Mouse (Mus musculus): ENCODE measurements around the gene Gm45713.

The Gm45713 gene

DNA sequence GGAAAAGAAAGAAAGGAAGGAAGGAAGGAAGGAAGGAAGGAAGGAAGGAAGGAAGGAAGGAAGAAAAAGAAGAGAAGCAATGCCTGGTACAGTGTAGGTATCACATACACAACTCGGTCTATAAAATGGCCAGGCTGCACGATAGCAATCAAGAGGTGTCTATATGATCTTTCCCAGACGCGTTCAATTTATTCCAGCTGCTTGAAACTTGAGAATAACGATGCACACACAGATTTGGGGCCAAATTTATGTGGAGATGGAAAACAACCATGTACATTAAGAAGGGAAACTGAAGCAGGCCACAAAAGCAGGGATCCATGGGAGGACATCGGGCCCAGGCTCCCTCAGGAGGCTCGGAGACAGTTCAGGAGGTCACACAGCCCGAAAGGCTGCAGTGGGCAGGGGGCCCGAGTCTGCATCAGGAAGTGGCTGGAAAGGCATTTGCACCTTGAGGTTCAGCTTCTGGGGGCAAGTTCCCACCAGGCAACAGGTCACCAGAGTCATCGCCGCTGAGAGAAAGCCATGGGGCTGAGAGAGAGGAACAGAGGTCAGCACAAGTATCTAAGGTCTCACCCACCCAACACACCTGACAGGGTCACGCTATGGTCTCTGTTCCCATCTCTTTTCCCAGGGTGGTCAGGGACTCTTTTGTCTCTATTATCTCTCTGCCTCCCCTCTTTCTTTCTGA, 43.1 kb downstream of the Gm45713 start:
- no peak for DNase-seq

- no peak for DNase-seq
Measured at GRCm38 (mm10) chr7:45092048-45092447, 44.0 kb downstream of the Gm45713 start, which contains the start of gene Rcn3. Rcn3 (minus strand) TSS chr7:45092221.

- DNase-seq = no peak
Measured at GRCm38 (mm10) chr7:45091001-45091990, 44.7 kb downstream of the Gm45713 start.

- no peak for DNase-seq
Measured at GRCm38 (mm10) chr7:45090251-45090977, 45.6 kb downstream of the Gm45713 start.

DNA sequence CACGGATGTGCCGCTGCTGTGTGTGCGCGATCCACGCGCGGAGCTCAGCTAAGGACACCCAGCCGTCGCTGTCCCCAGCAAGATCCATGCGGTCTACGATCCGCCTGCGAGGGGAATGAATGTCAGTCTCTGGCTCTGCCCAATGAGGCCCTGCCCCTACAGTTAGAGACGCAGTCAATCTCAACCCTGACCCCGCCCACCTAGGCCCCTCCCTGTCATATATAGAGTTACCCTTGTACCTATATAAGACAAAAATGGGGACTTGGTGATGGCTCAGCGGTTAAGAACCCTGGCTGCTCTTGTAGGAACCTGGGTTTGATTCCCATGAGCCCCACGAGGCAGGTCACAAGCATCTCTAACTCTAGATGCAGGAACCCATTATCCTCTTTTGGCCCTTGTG, 47.4 kb downstream of the Gm45713 start:
- no peak for DNase-seq

GRCm38 (mm10) chr7:45086084-45086483, 49.9 kb downstream of the Gm45713 start:
- no peak for DNase-seq

GRCm38 (mm10) chr7:45083300-45083890, 52.6 kb downstream of the Gm45713 start:
- DNase-seq = no peak

DNA sequence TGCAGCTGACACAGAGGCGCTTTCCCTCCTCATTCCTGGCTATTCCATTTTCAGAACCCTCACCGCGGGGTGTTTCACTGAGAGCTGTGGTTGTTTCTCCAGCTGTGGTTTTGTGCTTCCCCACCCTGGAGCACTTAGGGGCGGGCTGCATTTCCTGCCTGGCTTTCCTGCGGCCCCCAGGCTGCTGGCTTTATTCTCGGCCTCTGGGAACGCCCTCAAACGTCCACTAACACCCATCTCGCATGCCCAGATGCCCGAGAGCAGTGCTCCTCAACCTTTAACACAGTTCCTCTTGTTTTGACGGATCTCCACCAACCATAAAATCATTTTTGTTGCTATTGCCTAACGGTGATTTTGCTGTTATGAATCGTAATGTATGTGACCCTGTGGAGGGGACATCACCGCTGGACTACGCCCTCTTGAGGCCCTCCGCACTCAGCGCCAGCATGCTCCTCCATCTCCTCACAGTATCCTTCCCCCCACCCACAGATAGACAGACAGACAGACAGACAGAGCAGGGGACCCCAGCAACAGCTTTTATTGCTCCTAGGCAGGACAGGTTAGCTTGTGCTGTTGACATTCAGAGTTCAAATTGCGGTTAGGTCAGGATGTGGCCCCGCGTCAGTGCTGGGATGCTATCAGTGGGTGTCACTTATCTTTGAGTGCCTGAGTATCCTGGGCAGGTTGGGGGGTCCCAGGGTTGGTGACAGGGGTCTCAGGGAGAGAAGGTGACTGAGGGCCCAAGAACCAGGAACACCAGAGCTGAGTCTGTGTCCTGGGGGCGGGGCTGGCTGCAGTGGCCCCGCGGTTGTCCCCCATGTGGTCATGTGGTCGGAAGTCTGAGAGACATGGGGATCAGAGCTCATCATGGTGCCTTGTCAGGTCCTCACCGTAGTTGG, 53.4 kb downstream of the Gm45713 start:
- no peak for DNase-seq

DNA sequence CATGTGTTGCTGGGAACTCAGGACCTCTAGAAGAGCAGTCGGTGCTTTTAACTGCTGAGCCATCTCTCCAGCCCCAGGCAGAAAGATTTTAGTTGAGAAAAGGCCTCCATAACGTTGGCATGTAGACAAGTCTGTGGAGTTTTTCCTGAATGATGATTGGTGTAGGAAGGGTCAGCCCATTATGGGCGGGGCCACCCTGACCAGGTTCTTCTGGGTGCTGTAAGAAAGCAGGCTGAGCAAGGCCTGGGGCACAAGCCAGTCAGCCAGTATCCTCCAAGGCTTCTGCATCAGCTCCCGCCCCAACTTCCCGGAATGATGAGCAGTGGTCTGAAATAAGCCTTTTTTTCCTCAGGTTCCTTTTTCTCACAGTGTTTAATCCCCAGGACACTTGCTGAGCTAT, 55.0 kb downstream of the Gm45713 start:
- DNase-seq = no peak

- peak; percentile 81 for DNase-seq
Measured at GRCm38 (mm10) chr7:45079856-45080255, 56.2 kb downstream of the Gm45713 start.

GRCm38 (mm10) chr7:45078513-45078912, 57.5 kb downstream of the Gm45713 start:
- DNase-seq = peak; percentile 49

DNA sequence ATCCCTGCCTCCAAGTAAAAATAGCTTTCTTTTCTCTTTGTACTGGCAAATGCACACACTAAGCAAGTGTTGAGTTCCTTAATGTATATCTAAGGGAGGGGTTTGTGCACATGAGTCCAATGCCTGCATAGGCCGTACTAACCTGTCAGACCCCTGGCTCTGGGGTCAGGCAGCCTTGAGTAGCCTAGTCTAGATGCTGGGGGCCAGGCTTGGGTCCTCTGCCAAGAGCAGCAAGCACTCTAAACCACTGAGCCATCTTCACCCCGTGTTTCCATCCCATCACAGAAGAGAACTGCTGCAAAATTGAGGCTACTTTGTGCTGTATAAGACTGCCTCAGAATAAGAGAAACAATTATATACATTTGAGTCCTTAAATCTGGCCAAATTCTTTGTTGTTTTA, 58.2 kb downstream of the Gm45713 start:
- DNase-seq = no peak

DNA sequence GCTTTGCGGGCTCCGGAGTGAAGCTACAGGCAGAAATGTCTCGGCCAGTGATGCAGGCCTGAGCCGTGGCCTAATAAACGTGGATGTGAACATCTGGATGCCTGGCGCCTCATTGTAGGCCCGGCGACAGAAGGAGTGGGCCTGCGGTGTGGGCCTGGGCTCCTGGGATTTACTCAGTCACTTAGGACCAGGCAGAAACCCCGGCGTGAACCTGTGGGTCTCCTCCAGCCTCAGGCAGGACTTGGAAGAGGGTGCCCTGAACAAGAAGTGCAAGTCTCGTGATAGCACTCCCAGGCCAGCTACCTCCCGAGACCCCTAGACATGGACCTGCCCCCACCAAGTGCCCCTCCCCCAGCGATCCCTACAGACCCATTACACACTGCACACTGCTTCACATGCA, 58.7 kb downstream of the Gm45713 start:
- no peak for DNase-seq

DNA sequence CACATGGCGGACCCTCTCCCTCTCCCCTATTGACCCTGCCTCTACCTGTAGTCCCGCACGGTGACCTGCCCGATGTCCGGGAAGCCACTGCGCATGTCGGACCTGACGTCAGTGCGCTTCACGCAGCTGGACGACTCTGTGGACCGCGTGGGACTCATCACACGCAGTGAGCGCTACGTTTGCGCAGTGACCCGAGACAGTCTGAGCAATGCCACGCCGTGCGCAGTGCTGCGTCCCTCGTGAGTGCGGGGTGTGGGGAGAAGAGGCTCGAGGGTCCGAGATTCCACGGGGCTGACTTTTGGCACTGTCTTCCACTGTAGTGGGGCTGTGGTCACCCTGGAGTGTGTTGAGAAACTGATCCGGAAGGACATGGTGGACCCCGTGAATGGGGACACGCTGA, 59.5 kb downstream of the Gm45713 start:
- no peak for DNase-seq

All from right cerebral cortex, adult 18-20 months (tissue).